ENCODE assay signal across 13 mouse cellular contexts in the genomic region with DNA sequence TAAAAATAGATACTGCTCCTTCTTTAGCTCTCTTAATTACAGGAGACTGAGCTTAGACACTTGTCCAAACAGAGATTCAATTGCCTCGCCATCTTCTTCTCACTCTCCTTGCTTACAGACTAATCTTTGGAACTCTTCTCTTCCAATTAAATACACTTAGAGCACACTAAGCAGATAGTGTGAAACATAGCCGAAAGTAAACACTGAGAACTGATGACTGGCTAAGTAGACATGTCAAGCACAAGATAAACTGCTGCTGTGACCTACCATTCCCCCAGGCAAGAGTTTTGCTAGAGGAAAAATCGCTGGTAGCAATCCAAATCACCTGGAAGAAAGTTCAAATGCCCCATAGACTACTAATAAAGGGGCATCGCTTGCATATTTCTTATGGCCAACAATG.
"Had no signal": no experiment of that assay in that cellular context is flagged by ENCODE, and none has a peak within 500 bp of the region (broad histone marks: within the 10 kb centered on the region; RNA-seq: fewer than 3 reads in every experiment).

No protein-coding gene starts in this region.

- ATAC-seq: midbrain, embryonic 16.5 days had no signal

- H3K4me1 ChIP-seq: midbrain, embryonic 12.5 days; neural tube, embryonic 13.5 days had no signal

- H3K27me3 ChIP-seq: limb, embryonic 15.5 days; midbrain, embryonic 12.5 days; neural tube, embryonic 13.5 days had no signal

- H3K9me3 ChIP-seq: limb, embryonic 15.5 days; midbrain, embryonic 12.5 days; neural tube, embryonic 13.5 days had no signal

- H3K27ac ChIP-seq: limb, embryonic 15.5 days; liver, embryonic 14.5 days; midbrain, embryonic 12.5 days; neural tube, embryonic 13.5 days had no signal

- H3K4me2 ChIP-seq: limb, embryonic 15.5 days; midbrain, embryonic 12.5 days; neural tube, embryonic 13.5 days had no signal

- H3K4me3 ChIP-seq: limb, embryonic 15.5 days; midbrain, embryonic 12.5 days; neural tube, embryonic 13.5 days had no signal

- H3K9ac ChIP-seq: limb, embryonic 15.5 days; liver, embryonic 14.5 days; midbrain, embryonic 12.5 days; neural tube, embryonic 13.5 days had no signal

- H3K36me3 ChIP-seq: limb, embryonic 15.5 days; midbrain, embryonic 12.5 days; neural tube, embryonic 13.5 days had no signal

- DNase-seq: kidney, adult 8-10 months; left cerebral cortex, postnatal 4 days; lung, adult 18-20 months; retina, postnatal 1 day; right cerebral cortex, postnatal 4 days; spleen, adult 18-20 months; thymus, adult 18-20 months; thymus, postnatal 14 days had no signal
